Mouse (Mus musculus) heart, embryonic 12.5 days (tissue): Measurements from ENCODE around the gene Fscn2. TPM values are rescaled to one million over a fixed set of nuclear protein-coding genes. Genes with fewer than 3 reads are reported as not detected.
A peak's percentile ranks its signal among the peaks of the same experiment; 100 is the strongest.

Source experiments
- ATAC-seq: fragments of 200-750 bp; cut with Nextera tagmentation; 2 replicates; pipeline ENCODE4 v1.8.0; 2017; ENCODE audit warnings: moderate TSS enrichment, moderate library complexity; ENCODE audit not compliant: insufficient number of reproducible peaks, low FRiP score
- H3K27ac ChIP-seq: fragments of 300-500 bp; sonication (generic); 2 replicates; pipeline ENCODE4 v1.5.1; 2016; ENCODE audit warnings: mild to moderate bottlenecking, moderate library complexity; ENCODE audit not compliant: poor library complexity, severe bottlenecking
- H3K27me3 ChIP-seq: fragments of 300-500 bp; sonication (generic); replicated peaks from 2 replicates; pipeline ENCODE4 v1.6.1; 2016; ENCODE audit warnings: mild to moderate bottlenecking, moderate library complexity
- H3K36me3 ChIP-seq: fragments of 300-500 bp; sonication (generic); 2 replicates; pipeline ENCODE4 v1.6.1; 2016; ENCODE audit warnings: mild to moderate bottlenecking, moderate library complexity
- H3K4me1 ChIP-seq: fragments of 300-500 bp; sonication (generic); replicated peaks from 2 replicates; pipeline ENCODE4 v1.6.1; 2016; ENCODE audit warnings: mild to moderate bottlenecking
- H3K4me2 ChIP-seq: fragments of 300-500 bp; sonication (generic); 2 replicates; pipeline ENCODE4 v1.6.1; 2016; ENCODE audit warnings: mild to moderate bottlenecking, moderate library complexity
- H3K4me3 ChIP-seq: fragments of 300-500 bp; sonication (generic); 2 replicates; pipeline ENCODE4 v1.5.1; 2016; ENCODE audit warnings: mild to moderate bottlenecking
- H3K9ac ChIP-seq: fragments of 300-500 bp; sonication (generic); 2 replicates; pipeline ENCODE4 v1.6.1; 2016; ENCODE audit warnings: mild to moderate bottlenecking, moderate library complexity
- H3K9me3 ChIP-seq: fragments of 300-500 bp; sonication (generic); replicated peaks from 2 replicates; pipeline ENCODE4 v1.6.1; 2016; ENCODE audit warnings: mild to moderate bottlenecking, moderate library complexity
- WGBS: fragments of 180-500 bp; shearing (Covaris S2); methylation state at CpG from one replicate; pipeline ENCODE4 v1.1.7; 2016; 5-methylcytosine and 5-hydroxymethylcytosine counted together
- polyA plus RNA-seq: library from polyadenylated mRNA; unstranded; fragments of >200 nt; fragmentation: Nextera tagmentation; extraction: Ambion mirVana; gene quantifications from 2 replicates; pipeline ENCODE4 v1.2.1, GENCODE M21; 2016

The Fscn2 gene
- polyA plus RNA-seq, 1 experiment from 2014 or later: 0.63 TPM

- peaks cover 62% of the 10 kb centered on the region for H3K4me1 ChIP-seq
- no peak overlapping the region for H3K4me3 ChIP-seq
- H3K9ac ChIP-seq: peak overlapping the region; percentile 39
- H3K9me3 ChIP-seq: no peaks in the 10 kb centered on the region
- peak overlapping the region; percentile 99 for H3K27ac ChIP-seq
- ATAC-seq: no peak
- H3K27me3 ChIP-seq: no peaks in the 10 kb centered on the region
- WGBS: 50% methylated on average over 13 of the region's 13 CpGs
- no peaks in the 10 kb centered on the region for H3K36me3 ChIP-seq
- peak overlapping the region; percentile 60 for H3K4me2 ChIP-seq
Observed at GRCm38 (mm10) chr11:120352571-120353290, 8.6 kb upstream of the Fscn2 start.

DNA sequence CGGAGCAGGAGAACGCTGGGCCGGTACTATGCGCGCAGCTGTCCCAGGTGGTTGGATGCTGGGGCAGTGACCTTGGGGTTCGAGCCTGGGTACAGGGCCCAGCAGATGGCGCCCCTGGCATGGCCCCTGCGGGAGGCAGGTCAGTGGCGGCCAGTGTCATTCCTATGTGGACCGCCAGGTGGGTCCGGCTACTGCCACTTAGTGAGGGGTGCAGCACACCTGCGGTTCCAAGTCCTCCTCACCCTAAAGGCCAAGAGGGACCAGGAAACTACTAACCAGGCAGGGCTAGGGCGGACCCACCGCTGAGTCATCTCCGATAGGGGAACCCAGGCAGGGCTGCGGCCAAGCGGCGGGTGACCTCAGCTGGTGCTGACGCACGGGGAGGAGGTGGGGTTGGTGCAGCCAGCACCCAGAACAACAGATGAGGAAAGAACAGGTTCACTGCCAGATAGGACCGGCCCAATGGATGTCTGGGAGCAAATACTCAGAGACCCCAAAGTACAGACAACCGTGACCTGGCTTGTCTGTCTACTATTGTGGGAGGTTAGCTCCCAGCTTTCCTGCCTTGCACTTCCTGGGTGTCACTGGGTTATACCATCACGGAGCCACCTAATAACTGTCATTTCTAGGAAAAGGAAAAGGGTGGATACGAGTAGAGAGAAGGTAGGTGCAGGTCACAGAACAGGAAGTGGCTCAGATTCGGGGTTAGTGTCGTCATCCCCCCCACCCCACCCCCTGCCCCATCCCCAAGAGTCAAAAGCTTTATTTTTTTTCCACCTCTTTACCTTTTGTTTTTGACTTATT is 7.6 kb upstream of the Fscn2 start:
- peak overlapping the region; percentile 99 for H3K27ac ChIP-seq
- H3K4me1 ChIP-seq: peaks cover 72% of the 10 kb centered on the region
- peak overlapping the region; percentile 39 for H3K9ac ChIP-seq
- no peaks in the 10 kb centered on the region for H3K36me3 ChIP-seq
- H3K4me3 ChIP-seq: peak overlapping the region; percentile 31
- peak; percentile 78 for ATAC-seq
- peak overlapping the region; percentile 60 for H3K4me2 ChIP-seq
- no peaks in the 10 kb centered on the region for H3K27me3 ChIP-seq
- 18% methylated on average over 26 of the region's 26 CpGs for WGBS
- no peaks in the 10 kb centered on the region for H3K9me3 ChIP-seq

- no peak for ATAC-seq
- WGBS: 85% methylated on average over 17 of the region's 17 CpGs
- Histone ChIP-seq H3K27ac (peak overlapping the region; percentile 76), H3K9ac (no peak overlapping the region), H3K4me2 (peak overlapping the region; percentile 6; the same call in 1 of the 2 replicates), H3K36me3 (no peaks in the 10 kb centered on the region), H3K9me3 (no peaks in the 10 kb centered on the region), H3K4me1 (peaks cover 81% of the 10 kb centered on the region), H3K4me3 (no peak overlapping the region; the same call in 1 of the 2 replicates), H3K27me3 (no peaks in the 10 kb centered on the region)
Observed at GRCm38 (mm10) chr11:120354304-120355276, 6.7 kb upstream of the Fscn2 start.

DNA sequence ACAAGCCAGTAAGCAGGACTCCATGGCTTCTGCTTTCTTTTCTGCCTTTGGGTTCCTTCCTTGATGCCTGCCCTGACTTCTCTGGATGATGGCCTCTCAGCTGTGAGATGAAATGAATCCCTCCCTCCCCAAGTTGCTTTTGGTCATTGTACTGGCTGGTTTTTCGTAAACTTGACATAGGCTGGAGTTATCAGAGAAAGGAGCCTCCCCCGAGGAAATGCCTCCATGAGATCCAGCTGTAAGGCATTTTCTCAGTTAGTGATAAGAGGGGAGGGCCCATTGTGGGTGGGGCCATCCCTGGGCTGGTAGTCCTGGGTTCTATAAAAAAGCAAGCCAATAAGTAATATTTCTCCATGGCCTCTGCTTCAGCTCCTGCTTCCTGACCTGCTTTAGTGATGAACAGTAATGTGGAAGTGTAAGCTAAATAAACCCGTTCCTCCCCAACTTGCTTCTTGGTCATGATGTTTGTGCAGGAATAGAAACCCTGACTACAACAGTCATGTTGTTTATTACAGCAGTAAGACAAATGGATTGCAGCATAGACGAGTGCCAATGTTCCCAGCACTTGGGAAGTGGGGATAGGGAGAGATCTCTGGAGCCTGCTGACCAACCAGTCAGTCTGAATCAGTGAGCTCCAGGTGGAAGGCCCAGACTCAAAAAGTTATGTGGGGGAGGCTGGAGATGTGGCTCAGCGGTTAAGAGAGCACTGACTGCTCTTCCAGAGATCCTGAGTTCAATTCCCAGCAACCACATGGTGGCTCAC is 5.9 kb upstream of the Fscn2 start:
- peak overlapping the region; percentile 76 for H3K27ac ChIP-seq
- no peak for ATAC-seq
- H3K9ac ChIP-seq: no peak overlapping the region
- peaks cover 89% of the 10 kb centered on the region for H3K4me1 ChIP-seq
- H3K27me3 ChIP-seq: no peaks in the 10 kb centered on the region
- 40% methylated on average over 5 of the region's 5 CpGs for WGBS
- no peak overlapping the region; the same call in 1 of the 2 replicates for H3K4me3 ChIP-seq
- H3K9me3 ChIP-seq: no peaks in the 10 kb centered on the region
- no peaks in the 10 kb centered on the region for H3K36me3 ChIP-seq
- H3K4me2 ChIP-seq: peak overlapping the region; percentile 6; the same call in 1 of the 2 replicates

DNA sequence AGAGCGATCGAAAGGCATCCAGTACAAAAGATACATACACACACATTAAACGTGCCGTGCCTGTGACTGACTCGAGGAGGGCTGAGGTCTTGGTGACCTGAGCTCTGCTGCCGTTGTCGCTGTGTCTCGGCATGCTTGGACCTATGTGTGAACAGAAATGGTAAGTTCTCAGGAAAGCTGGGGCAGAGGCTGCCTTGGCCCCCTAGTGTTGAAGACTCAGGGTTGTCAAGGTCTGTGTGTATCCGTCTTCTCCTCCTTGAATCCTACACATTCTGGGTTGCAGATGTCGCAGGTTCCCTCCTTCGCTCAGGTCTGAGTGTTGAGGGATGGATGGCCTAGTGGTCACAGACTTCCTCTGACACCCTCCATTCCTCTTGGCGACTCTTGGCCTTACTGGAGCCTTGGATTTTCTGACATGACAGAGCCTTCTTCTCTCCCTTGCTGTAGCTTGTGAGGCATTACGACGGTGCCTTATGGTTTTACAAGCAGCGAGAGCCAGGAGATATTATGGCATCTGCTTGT is 5.0 kb upstream of the Fscn2 start:
- no peak overlapping the region for H3K4me3 ChIP-seq
- H3K4me1 ChIP-seq: peaks cover 85% of the 10 kb centered on the region
- no peak for ATAC-seq
- H3K9me3 ChIP-seq: no peaks in the 10 kb centered on the region
- no peaks in the 10 kb centered on the region for H3K27me3 ChIP-seq
- no peak overlapping the region for H3K9ac ChIP-seq
- no peaks in the 10 kb centered on the region for H3K36me3 ChIP-seq
- H3K27ac ChIP-seq: no peak overlapping the region
- WGBS: 81% methylated on average over 15 of the region's 15 CpGs
- H3K4me2 ChIP-seq: no peak overlapping the region

DNA sequence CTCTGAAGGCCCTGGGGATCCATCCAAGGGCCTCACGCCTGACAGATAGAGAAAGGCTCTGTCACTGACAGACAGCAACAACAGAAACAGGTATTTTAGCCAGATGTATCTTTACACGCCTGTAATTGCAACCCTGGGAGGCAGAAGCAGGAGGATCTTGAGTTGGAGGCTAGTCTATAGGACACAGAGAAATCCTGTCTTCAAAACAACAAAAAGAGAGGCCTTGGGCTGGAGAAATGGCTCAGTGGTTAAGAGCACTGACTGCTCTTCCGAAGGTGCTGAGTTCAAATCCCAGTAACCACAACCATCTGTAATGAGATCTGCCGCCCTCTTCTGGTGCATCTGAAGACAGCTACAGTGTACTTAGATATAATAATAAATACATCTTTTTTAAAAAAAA is 4.4 kb upstream of the Fscn2 start:
- H3K9me3 ChIP-seq: no peaks in the 10 kb centered on the region
- ATAC-seq: no peak
- H3K4me1 ChIP-seq: peaks cover 80% of the 10 kb centered on the region
- H3K27ac ChIP-seq: no peak overlapping the region
- 86% methylated on average over 4 of the region's 4 CpGs for WGBS
- H3K36me3 ChIP-seq: no peaks in the 10 kb centered on the region
- no peak overlapping the region for H3K9ac ChIP-seq
- H3K4me3 ChIP-seq: no peak overlapping the region
- no peak overlapping the region for H3K4me2 ChIP-seq
- no peaks in the 10 kb centered on the region for H3K27me3 ChIP-seq

GRCm38 (mm10) chr11:120357791-120358401 is 3.4 kb upstream of the Fscn2 start:
- Histone ChIP-seq H3K36me3 (no peaks in the 10 kb centered on the region), H3K4me3 (no peak overlapping the region), H3K27me3 (no peaks in the 10 kb centered on the region), H3K9ac (peak overlapping the region; percentile 37; the same call in 1 of the 2 replicates), H3K4me1 (peaks cover 71% of the 10 kb centered on the region), H3K27ac (peak overlapping the region; percentile 56), H3K4me2 (peak overlapping the region; percentile 7; the same call in 1 of the 2 replicates), H3K9me3 (no peaks in the 10 kb centered on the region)
- peak; percentile 25 for ATAC-seq
- 20% methylated on average over 10 of the region's 10 CpGs for WGBS

DNA sequence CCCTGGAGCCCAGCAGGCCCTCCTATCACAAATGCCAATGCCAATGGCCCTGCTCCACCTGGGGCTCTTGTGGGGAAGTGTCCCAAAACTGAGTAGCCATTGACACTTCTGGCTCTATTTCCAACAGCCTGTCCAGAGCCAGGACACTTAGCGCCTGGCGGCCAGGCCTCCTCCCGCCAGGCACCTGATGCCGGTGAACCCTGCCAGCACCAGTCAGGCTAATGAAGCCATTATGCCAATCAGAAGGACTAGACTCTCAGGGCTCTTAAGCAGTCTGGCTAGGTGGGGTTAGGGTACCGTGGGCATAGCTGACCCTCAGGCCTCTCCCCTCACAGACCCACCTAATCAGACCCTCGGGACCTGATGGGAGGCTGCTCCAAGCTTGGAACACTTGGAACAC is 1.9 kb upstream of the Fscn2 start:
- H3K4me2 ChIP-seq: no peak overlapping the region
- peaks cover 56% of the 10 kb centered on the region for H3K4me1 ChIP-seq
- no peak overlapping the region for H3K4me3 ChIP-seq
- no peaks in the 10 kb centered on the region for H3K27me3 ChIP-seq
- H3K36me3 ChIP-seq: no peaks in the 10 kb centered on the region
- no peaks in the 10 kb centered on the region for H3K9me3 ChIP-seq
- H3K27ac ChIP-seq: no peak overlapping the region
- WGBS: 82% methylated on average over 6 of the region's 6 CpGs
- ATAC-seq: no peak
- H3K9ac ChIP-seq: no peak overlapping the region

GRCm38 (mm10) chr11:120360062-120360461 is 1.3 kb upstream of the Fscn2 start:
- no peak for ATAC-seq
- Histone ChIP-seq H3K9me3 (no peaks in the 10 kb centered on the region), H3K27ac (no peak overlapping the region), H3K27me3 (no peaks in the 10 kb centered on the region), H3K36me3 (no peaks in the 10 kb centered on the region), H3K4me3 (no peak overlapping the region), H3K4me2 (no peak overlapping the region), H3K9ac (0 out of 2 replicates have a peak overlapping the region, but pooled peaks have one; percentile 14), H3K4me1 (peaks cover 49% of the 10 kb centered on the region)
- WGBS: 53% methylated on average over 8 of the region's 8 CpGs

DNA sequence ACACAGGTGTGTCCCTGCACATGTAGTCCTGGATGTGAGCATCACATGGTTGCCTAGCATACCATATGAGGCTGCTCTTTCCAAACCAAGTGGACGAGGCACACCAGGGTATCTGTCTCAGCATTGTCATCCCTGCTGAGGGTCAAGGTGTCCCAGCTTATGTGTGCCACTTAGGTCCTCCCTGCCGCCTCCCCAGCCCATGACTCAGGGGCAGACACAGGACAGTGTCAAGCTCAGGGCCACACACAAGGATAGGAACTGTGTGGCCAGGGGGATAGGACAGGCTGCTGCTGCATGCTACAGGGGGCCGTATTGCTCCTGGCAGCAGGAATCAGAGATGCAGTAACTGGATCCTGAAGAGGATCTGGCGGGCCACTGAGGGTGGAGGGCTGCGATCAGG is 579 bp upstream of the Fscn2 start:
- no peaks in the 10 kb centered on the region for H3K9me3 ChIP-seq
- no peak for ATAC-seq

More for the DNA sequence above, 579 bp upstream of the Fscn2 start:
- Histone ChIP-seq H3K9ac (no peak overlapping the region), H3K27ac (no peak overlapping the region), H3K4me3 (no peak overlapping the region), H3K4me1 (peaks cover 44% of the 10 kb centered on the region), H3K27me3 (no peaks in the 10 kb centered on the region), H3K4me2 (no peak overlapping the region), H3K36me3 (no peaks in the 10 kb centered on the region)
- 81% methylated on average over 5 of the region's 5 CpGs for WGBS
